Mouse (Mus musculus): Measurements from ENCODE around the gene Rnaseh2b. TPM values are rescaled to one million over a fixed set of nuclear protein-coding genes. Genes with fewer than 3 reads are reported as not detected.

Rnaseh2b gene
- polyA plus RNA-seq, 1 experiment = 19.9 TPM

- no peak for TF ChIP-seq GATA1 (IDR thresholded peaks at IDR 0.05; ENCODE audit: low read length)
Measured at GRCm38 (mm10) chr14:62291406-62291987, 892 bp upstream of the Rnaseh2b start.

GRCm38 (mm10) chr14:62292166-62292487, 262 bp upstream of the Rnaseh2b start:
- TF ChIP-seq GATA1 (IDR thresholded peaks at IDR 0.05; ENCODE audit: low read length) = no peak

- no peak for TF ChIP-seq GATA1 (IDR thresholded peaks at IDR 0.05; ENCODE audit: low read length)
Measured at GRCm38 (mm10) chr14:62298808-62299207, 6.4 kb downstream of the Rnaseh2b start.

GRCm38 (mm10) chr14:62300031-62300430, 7.6 kb downstream of the Rnaseh2b start:
- TF ChIP-seq GATA1 (IDR thresholded peaks at IDR 0.05; ENCODE audit: low read length) = no peak

GRCm38 (mm10) chr14:62307555-62307954, 15.2 kb downstream of the Rnaseh2b start:
- no peak for TF ChIP-seq GATA1 (IDR thresholded peaks at IDR 0.05; ENCODE audit: low read length)

GRCm38 (mm10) chr14:62309026-62309425, 16.6 kb downstream of the Rnaseh2b start:
- no peak for TF ChIP-seq GATA1 (IDR thresholded peaks at IDR 0.05; ENCODE audit: low read length)

GRCm38 (mm10) chr14:62311672-62312071, 19.3 kb downstream of the Rnaseh2b start:
- no peak for TF ChIP-seq GATA1 (IDR thresholded peaks at IDR 0.05; ENCODE audit: low read length)

GRCm38 (mm10) chr14:62322581-62323344, 30.4 kb downstream of the Rnaseh2b start:
- TF ChIP-seq GATA1 (IDR thresholded peaks at IDR 0.05; ENCODE audit: low read length) = no peak

GRCm38 (mm10) chr14:62323457-62323856, 31.1 kb downstream of the Rnaseh2b start:
- no peak for TF ChIP-seq GATA1 (IDR thresholded peaks at IDR 0.05; ENCODE audit: low read length)

- TF ChIP-seq GATA1 (IDR thresholded peaks at IDR 0.05; ENCODE audit: low read length) = no peak
Measured at GRCm38 (mm10) chr14:62324943-62325342, 32.6 kb downstream of the Rnaseh2b start.

GRCm38 (mm10) chr14:62326026-62326425, 33.6 kb downstream of the Rnaseh2b start:
- no peak for TF ChIP-seq GATA1 (IDR thresholded peaks at IDR 0.05; ENCODE audit: low read length)

- no peak for TF ChIP-seq GATA1 (IDR thresholded peaks at IDR 0.05; ENCODE audit: low read length)
Measured at GRCm38 (mm10) chr14:62327171-62327570, 34.8 kb downstream of the Rnaseh2b start.

GRCm38 (mm10) chr14:62328606-62329005, 36.2 kb downstream of the Rnaseh2b start:
- TF ChIP-seq GATA1 (IDR thresholded peaks at IDR 0.05; ENCODE audit: low read length) = no peak

- no peak for TF ChIP-seq GATA1 (IDR thresholded peaks at IDR 0.05; ENCODE audit: low read length)
Measured at GRCm38 (mm10) chr14:62329631-62330030, 37.2 kb downstream of the Rnaseh2b start.

GRCm38 (mm10) chr14:62331457-62331856, 39.1 kb downstream of the Rnaseh2b start:
- TF ChIP-seq GATA1 (IDR thresholded peaks at IDR 0.05; ENCODE audit: low read length) = no peak

- no peak for TF ChIP-seq GATA1 (IDR thresholded peaks at IDR 0.05; ENCODE audit: low read length)
Measured at GRCm38 (mm10) chr14:62331866-62332619, 39.7 kb downstream of the Rnaseh2b start.
